Mouse (Mus musculus) A20 (cell line): ENCODE measurements around the gene Ptprg.

Experiments used
- DNase-seq: peaks from one replicate; pipeline ENCODE4 v3.0.0-alpha.2; 2011; ENCODE audit warnings: low read depth, low spot score

Gene Ptprg

GRCm38 (mm10) chr14:11553273-11553665 lies at the start of gene Ptprg:
Ptprg (plus strand) TSS chr14:11553532.
- DNase-seq: no peak

- DNase-seq: no peak
These were observed 49.4 kb upstream of the Ptprg start for GRCm38 (mm10) chr14:11503803-11504365.

- DNase-seq: no peak
These were observed 43.2 kb upstream of the Ptprg start for GRCm38 (mm10) chr14:11510173-11510572.

- DNase-seq: no peak
These were observed 34.2 kb upstream of the Ptprg start for GRCm38 (mm10) chr14:11519171-11519570.

GRCm38 (mm10) chr14:11523052-11523451 lies 30.3 kb upstream of the Ptprg start:
- no peak for DNase-seq

- DNase-seq: no peak
These were observed 23.7 kb upstream of the Ptprg start for GRCm38 (mm10) chr14:11529591-11529990.

- DNase-seq: no peak
These were observed 18.9 kb upstream of the Ptprg start for GRCm38 (mm10) chr14:11534456-11534855.

GRCm38 (mm10) chr14:11536121-11536520 lies 17.2 kb upstream of the Ptprg start:
- DNase-seq: no peak

- DNase-seq: no peak
These were observed 1.4 kb upstream of the Ptprg start for GRCm38 (mm10) chr14:11551892-11552291.

GRCm38 (mm10) chr14:11552521-11553272 lies 635 bp upstream of the Ptprg start:
- no peak for DNase-seq

- no peak for DNase-seq
These were observed 460 bp downstream of the Ptprg start for GRCm38 (mm10) chr14:11553679-11554305.

GRCm38 (mm10) chr14:11554306-11555041 lies 1.1 kb downstream of the Ptprg start:
- no peak for DNase-seq

GRCm38 (mm10) chr14:11555061-11555501 lies 1.7 kb downstream of the Ptprg start:
- no peak for DNase-seq

GRCm38 (mm10) chr14:11555521-11556355 lies 2.4 kb downstream of the Ptprg start:
- DNase-seq: no peak

- DNase-seq: no peak
These were observed 3.2 kb downstream of the Ptprg start for GRCm38 (mm10) chr14:11556356-11557130.

GRCm38 (mm10) chr14:11558496-11558895 lies 5.2 kb downstream of the Ptprg start:
- no peak for DNase-seq

GRCm38 (mm10) chr14:11560641-11561232 lies 7.4 kb downstream of the Ptprg start:
- DNase-seq: no peak

- no peak for DNase-seq
These were observed 8.1 kb downstream of the Ptprg start for GRCm38 (mm10) chr14:11561397-11561796.

- no peak for DNase-seq
These were observed 9.5 kb downstream of the Ptprg start for GRCm38 (mm10) chr14:11562870-11563269.

GRCm38 (mm10) chr14:11563656-11564055 lies 10.3 kb downstream of the Ptprg start:
- DNase-seq: no peak
